Mouse (Mus musculus) heart, postnatal 36 days (tissue): ENCODE data around the gene Arpc2. TPM values are rescaled to one million over a fixed set of nuclear protein-coding genes. Genes with fewer than 3 reads are reported as not detected.

Experiments used
- DNase-seq, 2 experiments: peaks; one replicate each; pipeline ENCODE4 v3.0.0; 2021 to 2022
- intact Hi-C: fragments of 180-260 bp; cut with DNase I; formaldehyde crosslinking; loops from one replicate; pipeline ENCODE4 v1.15.1; 2025
- total RNA-seq, 2 experiments: library from RNA; stranded (reverse); gene quantifications; 2 replicates each; pipeline ENCODE4 v1.2.3; 2021

The Arpc2 gene
- total RNA-seq, 2 experiments from 2014 or later, result 135 to 140 TPM

GRCm38 (mm10) chr1:74294733-74295455 lies 59.0 kb downstream of the Arpc2 start:
- intact Hi-C loops, result no loop called here

GRCm38 (mm10) chr1:74295456-74296171 lies 59.7 kb downstream of the Arpc2 start:
- DNase-seq, result peak; percentile 90 to 93
- intact Hi-C loops, result no loop called here

More at GRCm38 (mm10) chr1:74294733-74295455, 59.0 kb downstream of the Arpc2 start:
- no peak for DNase-seq

GRCm38 (mm10) chr1:74296477-74296876 lies 60.6 kb downstream of the Arpc2 start:
- no peak for DNase-seq
- intact Hi-C loops, result no loop called here

- intact Hi-C loops, result no loop called here
- peak; percentile 47 to 61 for DNase-seq
These were observed 61.4 kb downstream of the Arpc2 start for GRCm38 (mm10) chr1:74297269-74297668.

- no peak for DNase-seq
These were observed 62.4 kb downstream of the Arpc2 start for GRCm38 (mm10) chr1:74298157-74298750.

GRCm38 (mm10) chr1:74298996-74299395 lies 63.1 kb downstream of the Arpc2 start:
- intact Hi-C loops, result no loop called here
- DNase-seq, result peak; percentile 56 to 65

More at GRCm38 (mm10) chr1:74298157-74298750, 62.4 kb downstream of the Arpc2 start:
- intact Hi-C loops, result no loop called here

- intact Hi-C loops, result no loop called here
- no peak for DNase-seq
These were observed 64.6 kb downstream of the Arpc2 start for GRCm38 (mm10) chr1:74300347-74301110.

GRCm38 (mm10) chr1:74302229-74302628 lies 66.3 kb downstream of the Arpc2 start:
- DNase-seq, result no peak
- intact Hi-C loops, result no loop called here

GRCm38 (mm10) chr1:74302835-74303234 lies 67.0 kb downstream of the Arpc2 start:
- intact Hi-C loops, result no loop called here
- DNase-seq, result no peak

GRCm38 (mm10) chr1:74303509-74304338 lies 67.8 kb downstream of the Arpc2 start:
- intact Hi-C loops, result loop anchor here (2.0 kb wide), 1 partner anchor 19 kb away; the partner anchor contains the start of genes Aamp and Pnkd
- DNase-seq, result peak; percentile 85 to 92

- intact Hi-C loops, result loop anchor here (2.0 kb wide), 1 partner anchor 20 kb away; the partner anchor contains the start of genes Aamp and Pnkd
- DNase-seq, result no peak
These were observed 68.5 kb downstream of the Arpc2 start for GRCm38 (mm10) chr1:74304339-74304790.

GRCm38 (mm10) chr1:74304946-74305345 lies 69.1 kb downstream of the Arpc2 start:
- DNase-seq, result no peak
- intact Hi-C loops, result loop anchor here (2.0 kb wide), 1 partner anchor 20 kb away; the partner anchor contains the start of genes Aamp and Pnkd

GRCm38 (mm10) chr1:74305522-74305921 lies 69.6 kb downstream of the Arpc2 start, which contains the start of gene Tmbim1:
Gene Tmbim1 (minus strand): TSS chr1:74305622.
- intact Hi-C loops, result loop anchor here (2.0 kb wide), 1 partner anchor 21 kb away; the partner anchor contains the start of genes Aamp and Pnkd
- no peak for DNase-seq

- intact Hi-C loops, result loop anchor here (2.0 kb wide), 1 partner anchor 14 kb away; no protein-coding TSS in a partner anchor
- no peak for DNase-seq
These were observed 71.3 kb downstream of the Arpc2 start for GRCm38 (mm10) chr1:74307146-74307545.

GRCm38 (mm10) chr1:74308001-74308964 lies 72.4 kb downstream of the Arpc2 start:
- intact Hi-C loops, result no loop called here
- DNase-seq, result no peak

- intact Hi-C loops, result no loop called here
These were observed 73.9 kb downstream of the Arpc2 start for GRCm38 (mm10) chr1:74309767-74310166.

GRCm38 (mm10) chr1:74313049-74313692 lies 77.3 kb downstream of the Arpc2 start:
- intact Hi-C loops, result loop anchor here (1.0 to 2.0 kb wide), 3 partner anchors 24 to 139 kb away; partner anchors contain the start of gene Catip
- DNase-seq, result peak in 1 of 2 experiments; percentile 56

More at GRCm38 (mm10) chr1:74309767-74310166, 73.9 kb downstream of the Arpc2 start:
- DNase-seq, result no peak
